Mouse (Mus musculus): ENCODE measurements at regions not wholly inside any gene's neighbourhood (a gene's known extent, or its start where the extent isn't known, plus 50 kb on each side); places are given as distances from the start of the nearest gene placed in this dataset.

DNA sequence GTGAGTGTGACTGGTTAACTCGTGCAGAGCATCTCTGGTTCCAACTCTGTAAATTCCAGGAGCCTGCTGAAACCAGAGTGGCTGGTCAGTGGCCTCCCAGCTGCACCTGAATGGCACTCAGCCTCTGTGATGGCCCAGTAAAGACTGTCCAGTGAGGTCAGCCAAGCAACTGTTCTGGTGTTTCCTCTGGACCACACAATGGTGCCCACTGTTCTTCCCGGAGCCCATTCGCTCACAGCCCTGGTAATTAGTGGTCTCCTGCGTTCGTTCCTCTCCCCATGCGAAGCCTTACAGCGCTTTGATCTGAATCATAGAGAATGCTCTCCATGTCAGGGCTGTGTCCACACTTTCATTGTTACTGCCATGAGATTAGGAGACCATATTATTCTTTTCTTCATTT is 75.5 kb downstream of the Enkur start:
- H3K36me3 ChIP-seq (ENCODE audit: poor library complexity, severe bottlenecking): no peaks in the 10 kb centered on the region
- H3K27me3 ChIP-seq: no peaks in the 10 kb centered on the region
- 35% methylated on average over 7 of the region's 7 CpGs for WGBS
- no peak overlapping the region for H3K27ac ChIP-seq
- H3K4me3 ChIP-seq: no peak overlapping the region
- no peak overlapping the region for H3K4me2 ChIP-seq
- H3K4me1 ChIP-seq: no peaks in the 10 kb centered on the region
- H3K9me3 ChIP-seq (replicated peaks): no peaks in the 10 kb centered on the region
- ATAC-seq: no peak
- no peak overlapping the region for H3K9ac ChIP-seq

DNA sequence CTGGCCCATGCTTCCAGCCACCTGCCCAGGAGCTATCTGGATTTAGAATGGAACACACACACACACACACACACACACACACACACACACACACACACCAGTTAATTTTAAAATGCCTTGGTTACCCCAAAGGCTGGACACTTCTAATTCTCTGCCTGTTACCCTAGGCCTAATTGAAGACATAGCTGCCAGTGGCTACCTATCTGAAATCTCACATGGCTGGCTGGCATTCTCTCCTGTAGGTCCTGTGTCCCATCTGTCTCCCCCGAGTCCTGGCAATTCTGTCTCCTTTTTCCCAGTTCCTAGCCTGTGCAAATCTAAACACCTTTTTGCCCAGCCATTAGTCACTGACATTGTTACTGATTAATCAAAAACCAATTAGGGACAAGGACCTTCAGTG is 78.6 kb downstream of the Enkur start:
- no peaks in the 10 kb centered on the region for H3K9me3 ChIP-seq (replicated peaks)
- H3K4me1 ChIP-seq: no peaks in the 10 kb centered on the region
- ATAC-seq: no peak
- WGBS: 61% methylated on average over 1 of the region's 1 CpGs
- H3K27ac ChIP-seq: no peak overlapping the region
- H3K9ac ChIP-seq: no peak overlapping the region
- no peak overlapping the region for H3K4me3 ChIP-seq
- no peak overlapping the region for H3K4me2 ChIP-seq
- H3K27me3 ChIP-seq: no peaks in the 10 kb centered on the region
- H3K36me3 ChIP-seq (ENCODE audit: poor library complexity, severe bottlenecking): no peaks in the 10 kb centered on the region

DNA sequence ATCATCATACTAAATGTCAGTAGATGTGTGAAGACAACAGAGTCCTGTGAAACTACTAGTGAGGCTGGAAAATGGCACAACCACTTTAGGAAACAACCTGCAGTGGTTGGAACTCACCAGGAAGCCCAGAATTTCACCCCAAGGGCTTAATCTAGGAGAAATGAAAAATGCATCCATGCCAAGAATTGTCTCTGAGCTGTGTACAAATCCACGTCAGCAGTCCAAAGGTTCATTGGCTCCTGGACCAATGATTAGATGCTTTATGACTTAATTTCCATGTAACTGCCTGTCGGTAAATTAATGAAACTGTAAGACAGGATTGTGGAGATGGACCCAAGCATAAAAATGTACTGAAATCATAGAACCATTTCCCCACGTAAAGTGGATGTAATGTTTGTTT is 82.7 kb downstream of the Enkur start:
- WGBS: 87% methylated on average over 3 of the region's 3 CpGs

DNA sequence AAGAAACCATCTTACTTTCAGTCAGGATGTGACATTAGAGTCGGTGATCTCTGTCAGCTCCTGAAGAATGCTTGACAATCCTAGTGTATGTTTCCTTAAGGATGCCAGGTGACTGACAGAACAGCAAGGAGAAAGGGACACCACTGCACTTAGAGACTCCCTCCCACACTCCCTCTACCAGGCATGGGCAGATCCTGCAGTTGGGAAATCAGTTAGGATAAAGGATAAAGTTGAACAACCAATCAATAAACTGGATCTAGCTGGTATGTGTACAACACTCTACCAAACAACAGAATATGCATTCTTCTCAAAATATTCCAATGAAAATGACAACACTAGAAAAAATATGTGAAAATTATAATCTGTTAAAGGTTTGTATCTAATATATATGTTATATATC is 83.5 kb downstream of the Enkur start:
- no peak for ATAC-seq
- H3K4me1 ChIP-seq: no peaks in the 10 kb centered on the region
- 93% methylated on average over 1 of the region's 1 CpGs for WGBS

More for the DNA sequence above, 82.7 kb downstream of the Enkur start:
- Histone ChIP-seq H3K36me3 (ENCODE audit: poor library complexity, severe bottlenecking) (no peaks in the 10 kb centered on the region), H3K4me1 (no peaks in the 10 kb centered on the region), H3K4me2 (no peak overlapping the region), H3K9ac (no peak overlapping the region), H3K9me3 (replicated peaks) (no peaks in the 10 kb centered on the region), H3K4me3 (no peak overlapping the region), H3K27me3 (no peaks in the 10 kb centered on the region), H3K27ac (no peak overlapping the region)
- ATAC-seq: no peak

DNA sequence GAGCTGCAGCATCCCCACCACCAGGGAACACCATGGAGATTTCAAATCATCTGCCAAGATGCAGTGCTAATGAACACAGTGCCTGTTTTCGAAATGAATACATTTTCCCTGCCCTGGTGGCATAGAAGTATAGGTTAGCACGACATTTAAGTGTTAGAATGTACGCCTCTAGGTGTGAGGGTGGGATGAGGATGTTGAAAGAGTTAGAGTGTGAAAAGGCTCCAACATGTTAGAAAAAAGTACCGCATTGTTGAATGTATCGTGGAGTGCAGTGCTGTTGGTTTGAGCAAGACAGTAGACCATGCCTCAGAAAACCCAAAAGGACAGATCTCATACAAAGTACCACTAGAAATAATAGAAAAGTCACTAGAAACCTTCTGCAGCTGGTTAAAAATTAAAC is 88.3 kb downstream of the Enkur start:
- Histone ChIP-seq H3K4me1 (0 out of 2 replicates have a peak, but pooled peaks cover 3% of the 10 kb centered on the region), H3K4me2 (no peak overlapping the region), H3K27me3 (no peaks in the 10 kb centered on the region), H3K36me3 (ENCODE audit: poor library complexity, severe bottlenecking) (no peaks in the 10 kb centered on the region), H3K9ac (no peak overlapping the region), H3K9me3 (replicated peaks) (no peaks in the 10 kb centered on the region), H3K4me3 (no peak overlapping the region), H3K27ac (no peak overlapping the region)
- WGBS: 81% methylated on average over 5 of the region's 5 CpGs
- no peak for ATAC-seq

More for the DNA sequence above, 83.5 kb downstream of the Enkur start:
- no peak overlapping the region for H3K27ac ChIP-seq
- no peak overlapping the region for H3K4me2 ChIP-seq
- H3K9me3 ChIP-seq (replicated peaks): no peaks in the 10 kb centered on the region
- H3K27me3 ChIP-seq: no peaks in the 10 kb centered on the region
- no peaks in the 10 kb centered on the region for H3K36me3 ChIP-seq (ENCODE audit: poor library complexity, severe bottlenecking)
- H3K4me3 ChIP-seq: no peak overlapping the region
- H3K9ac ChIP-seq: no peak overlapping the region

DNA sequence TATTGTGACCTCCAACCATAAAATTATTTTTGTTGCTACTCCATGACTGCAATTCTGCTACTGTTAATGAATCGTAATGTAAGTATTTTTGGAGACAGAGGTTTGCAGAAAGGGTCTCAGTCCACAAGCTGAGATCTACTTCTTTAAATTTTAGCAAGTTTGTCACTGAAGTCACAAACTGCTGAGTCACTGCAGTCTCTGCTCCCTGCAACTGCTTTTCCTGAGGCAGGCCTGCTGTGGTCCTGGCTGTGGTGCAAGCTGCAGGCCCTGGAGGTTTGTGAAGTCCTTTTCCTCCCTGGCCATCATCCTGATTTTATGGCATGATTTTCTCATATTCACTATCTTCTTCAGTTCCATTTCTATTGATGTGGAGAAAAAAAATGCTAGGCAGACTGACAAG is 93.6 kb downstream of the Enkur start:
- Histone ChIP-seq H3K36me3 (ENCODE audit: poor library complexity, severe bottlenecking) (no peaks in the 10 kb centered on the region), H3K4me3 (no peak overlapping the region), H3K27me3 (no peaks in the 10 kb centered on the region), H3K4me2 (no peak overlapping the region), H3K27ac (no peak overlapping the region), H3K9me3 (replicated peaks) (no peaks in the 10 kb centered on the region), H3K9ac (no peak overlapping the region), H3K4me1 (0 out of 2 replicates have a peak, but pooled peaks cover 3% of the 10 kb centered on the region)
- no peak for ATAC-seq
- 96% methylated on average over 1 of the region's 1 CpGs for WGBS

DNA sequence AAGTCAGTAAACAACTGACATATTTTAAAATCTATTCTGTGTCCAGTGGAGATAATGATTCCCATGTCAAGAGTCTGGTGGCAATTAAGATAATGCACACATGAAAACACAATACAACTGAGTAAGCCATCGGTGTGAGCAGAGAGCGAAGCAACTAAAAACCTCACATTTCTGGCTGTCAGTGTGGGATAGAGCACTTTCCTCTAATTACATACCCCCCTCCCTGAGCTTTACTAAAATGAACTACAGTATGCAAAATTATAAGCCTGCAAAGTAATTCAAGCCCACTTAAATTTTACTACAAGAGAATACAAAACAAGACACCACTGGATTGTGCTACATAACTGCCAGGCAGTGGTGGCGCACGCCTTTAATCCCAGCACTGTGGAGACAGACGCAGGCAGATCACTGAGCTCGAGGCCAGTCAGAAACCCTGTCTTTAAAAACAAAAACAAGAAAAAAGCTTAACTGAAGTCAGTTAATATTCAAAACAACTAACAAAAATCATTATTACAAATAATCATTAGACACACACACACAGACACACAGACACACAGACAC is 104.8 kb downstream of the Enkur start:
- Histone ChIP-seq H3K4me2 (no peak overlapping the region), H3K4me1 (peaks cover 5% of the 10 kb centered on the region), H3K4me3 (no peak overlapping the region), H3K27ac (no peak overlapping the region), H3K36me3 (ENCODE audit: poor library complexity, severe bottlenecking) (no peaks in the 10 kb centered on the region), H3K9ac (no peak overlapping the region), H3K27me3 (no peaks in the 10 kb centered on the region), H3K9me3 (replicated peaks) (no peaks in the 10 kb centered on the region)
- peak; percentile 72 for ATAC-seq
- 48% methylated on average over 6 of the region's 6 CpGs for WGBS

DNA sequence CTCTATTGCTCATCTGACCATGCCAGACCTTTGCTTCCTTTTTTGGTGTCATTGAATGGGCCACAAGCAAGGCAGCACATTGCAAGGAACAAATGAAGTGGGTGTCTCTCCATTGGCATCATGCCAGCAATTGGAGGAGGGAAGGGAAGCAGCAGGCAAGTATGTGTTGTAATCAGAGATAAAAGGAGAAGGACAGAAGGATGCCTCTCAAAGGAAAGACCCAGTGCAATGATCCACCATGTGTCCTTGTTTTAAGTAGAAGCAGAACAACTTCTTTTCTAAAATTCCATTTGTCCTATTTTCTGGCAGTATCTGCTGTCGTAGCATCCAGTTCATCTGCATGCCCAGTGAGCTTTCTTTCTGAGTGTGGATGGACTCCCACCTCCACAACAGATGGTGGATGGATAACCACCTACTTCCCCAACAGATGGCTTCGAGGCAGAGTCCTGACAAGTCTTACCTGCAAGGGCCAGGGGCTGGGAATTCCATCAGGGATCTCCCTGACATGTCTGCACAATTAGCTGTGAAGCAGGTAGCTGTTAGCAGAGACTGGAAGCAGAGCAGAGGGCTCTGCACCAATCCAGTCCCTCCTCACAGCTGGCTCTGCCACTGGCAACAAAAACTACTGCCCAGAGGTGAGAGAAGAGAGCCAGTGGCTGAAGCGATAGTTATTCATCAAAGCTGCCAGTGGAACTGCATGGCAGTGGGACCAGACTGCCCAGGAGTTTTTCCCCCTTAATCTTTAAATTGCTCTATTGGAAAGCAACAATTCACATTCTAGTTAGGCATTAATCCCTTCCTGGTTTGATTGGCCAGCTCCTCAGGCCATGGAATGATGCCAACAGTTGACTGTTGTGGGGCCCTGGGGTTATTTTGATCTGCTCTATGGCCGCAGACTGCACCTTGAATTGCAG is 113.8 kb downstream of the Enkur start:
- no peak overlapping the region for H3K4me2 ChIP-seq
- WGBS: 37% methylated on average over 4 of the region's 4 CpGs
- H3K36me3 ChIP-seq (ENCODE audit: poor library complexity, severe bottlenecking): no peaks in the 10 kb centered on the region
- peak; percentile 51 for ATAC-seq
- H3K9ac ChIP-seq: no peak overlapping the region
- no peak overlapping the region for H3K27ac ChIP-seq
- H3K9me3 ChIP-seq (replicated peaks): no peaks in the 10 kb centered on the region
- H3K27me3 ChIP-seq: no peaks in the 10 kb centered on the region
- peaks cover 13% of the 10 kb centered on the region for H3K4me1 ChIP-seq
- no peak overlapping the region for H3K4me3 ChIP-seq

DNA sequence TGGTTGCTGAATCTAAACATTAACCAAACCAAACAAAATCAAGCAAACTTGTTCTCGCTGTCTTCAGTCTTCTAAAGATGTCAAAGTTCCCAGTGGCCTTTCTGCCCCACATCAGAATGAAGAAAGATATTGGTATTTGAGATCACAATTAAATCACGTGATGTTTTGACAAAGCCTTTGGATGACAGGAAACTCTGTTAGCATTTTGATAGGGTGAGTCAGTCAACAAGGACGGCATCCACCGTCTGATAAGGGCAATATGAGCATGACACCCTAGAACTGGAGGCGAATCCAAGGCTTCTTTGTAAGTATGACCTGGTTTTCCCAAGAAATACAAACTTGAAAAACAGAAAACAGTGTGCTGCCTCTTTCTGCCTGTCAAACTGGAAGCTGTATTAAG is 116.8 kb upstream of the Arhgap21 start:
- Histone ChIP-seq H3K9me3 (replicated peaks) (no peaks in the 10 kb centered on the region), H3K4me3 (no peak overlapping the region), H3K9ac (no peak overlapping the region), H3K36me3 (ENCODE audit: poor library complexity, severe bottlenecking) (no peaks in the 10 kb centered on the region), H3K27me3 (no peaks in the 10 kb centered on the region), H3K4me1 (no peaks in the 10 kb centered on the region), H3K4me2 (no peak overlapping the region), H3K27ac (no peak overlapping the region)
- WGBS: 86% methylated on average over 5 of the region's 5 CpGs
- no peak for ATAC-seq

DNA sequence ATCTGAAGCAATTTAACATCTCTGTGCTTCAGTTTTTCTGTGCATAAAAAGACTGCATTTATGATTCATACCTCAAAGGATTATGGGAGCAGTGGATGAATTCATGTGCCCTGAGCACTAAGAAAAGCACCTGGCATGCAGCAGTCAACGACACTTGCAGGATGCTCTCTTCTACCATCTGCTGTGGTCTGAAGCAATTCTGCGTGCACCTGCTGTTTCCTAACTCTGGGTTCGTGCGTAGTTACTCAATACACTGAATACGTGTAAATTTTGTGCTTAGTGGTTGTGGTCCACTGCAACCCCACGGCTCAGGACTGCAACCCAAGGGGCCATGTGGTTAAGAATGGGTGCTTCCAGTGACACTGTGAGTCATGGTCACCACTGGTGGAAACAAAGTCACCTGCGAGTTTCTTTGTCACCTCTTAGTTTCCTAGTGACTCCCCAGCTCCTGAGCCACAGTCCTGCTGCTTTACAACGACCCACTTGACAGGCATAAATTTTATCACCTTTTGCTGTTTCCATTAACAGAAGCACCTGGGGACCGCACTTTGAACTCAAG is 98.7 kb upstream of the Arhgap21 start:
- Histone ChIP-seq H3K9ac (no peak overlapping the region), H3K9me3 (replicated peaks) (no peaks in the 10 kb centered on the region), H3K4me2 (no peak overlapping the region), H3K36me3 (ENCODE audit: poor library complexity, severe bottlenecking) (no peaks in the 10 kb centered on the region), H3K27me3 (no peaks in the 10 kb centered on the region), H3K4me1 (no peaks in the 10 kb centered on the region), H3K27ac (no peak overlapping the region), H3K4me3 (no peak overlapping the region)
- WGBS: 91% methylated on average over 9 of the region's 9 CpGs
- ATAC-seq: no peak

DNA sequence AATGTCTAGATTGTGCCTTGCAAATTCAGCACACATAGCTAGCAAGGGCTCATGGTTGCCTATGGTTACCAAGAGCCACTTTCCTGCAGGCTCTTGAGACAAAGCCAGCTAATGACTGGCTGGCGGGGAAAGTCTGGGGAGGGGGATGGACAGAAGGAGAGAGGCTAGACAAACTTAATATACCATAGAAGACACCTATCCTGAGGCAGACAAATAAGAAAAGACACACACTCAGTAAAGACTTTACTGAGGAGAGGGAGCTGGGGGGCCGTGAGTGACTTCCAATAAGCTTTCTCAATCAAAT is 91.6 kb upstream of the Arhgap21 start:
- Histone ChIP-seq H3K9me3 (replicated peaks) (0 out of 2 replicates have a peak, but pooled peaks cover 3% of the 10 kb centered on the region), H3K27ac (peak overlapping the region; percentile 84), H3K4me2 (peak overlapping the region; percentile 34), H3K36me3 (ENCODE audit: poor library complexity, severe bottlenecking) (no peaks in the 10 kb centered on the region), H3K27me3 (no peaks in the 10 kb centered on the region), H3K9ac (0 out of 2 replicates have a peak overlapping the region, but pooled peaks have one; percentile 17), H3K4me1 (peaks cover 40% of the 10 kb centered on the region), H3K4me3 (no peak overlapping the region)
- WGBS: 24% methylated on average over 2 of the region's 2 CpGs
- peak; percentile 90 for ATAC-seq

DNA sequence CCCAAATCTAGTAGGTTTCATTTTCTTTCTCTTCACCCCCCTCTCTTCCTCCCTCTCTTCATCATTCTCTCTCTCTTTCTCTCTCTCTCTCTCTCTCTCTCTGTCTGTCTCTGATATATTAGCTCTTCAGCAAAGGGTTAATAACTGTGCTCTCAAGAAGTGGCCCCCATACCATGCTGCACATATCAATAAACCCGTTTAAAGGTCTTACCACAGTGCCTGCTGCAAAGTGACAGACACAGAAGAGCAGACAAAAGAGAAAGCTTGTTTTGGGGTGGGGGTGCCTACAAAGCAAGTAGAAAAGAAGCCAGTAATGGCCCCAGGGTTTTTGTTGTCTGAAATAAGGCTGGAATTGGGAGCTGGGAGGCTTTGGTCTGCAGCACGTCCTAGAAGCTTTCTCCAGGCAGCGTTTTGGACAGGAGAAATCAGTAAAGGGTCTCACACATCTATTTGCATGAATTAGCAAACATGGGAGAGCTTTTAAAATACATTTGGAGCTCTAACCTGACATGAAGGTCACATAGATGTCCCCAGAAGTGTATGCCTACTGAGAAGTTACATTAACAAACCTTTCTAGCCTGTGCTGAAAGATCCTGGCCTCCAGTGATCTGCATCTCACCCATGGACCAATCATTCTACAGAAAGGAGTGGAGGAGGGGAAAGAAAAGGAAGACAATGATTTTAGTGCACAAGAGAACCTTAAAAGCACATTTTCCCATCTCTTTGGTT is 91.1 kb upstream of the Arhgap21 start:
- WGBS: 6% methylated on average over 3 of the region's 3 CpGs
- ATAC-seq: peak; percentile 67
- Histone ChIP-seq H3K36me3 (ENCODE audit: poor library complexity, severe bottlenecking) (no peaks in the 10 kb centered on the region), H3K9ac (0 out of 2 replicates have a peak overlapping the region, but pooled peaks have one; percentile 17), H3K4me1 (peaks cover 40% of the 10 kb centered on the region), H3K4me2 (peak overlapping the region; percentile 34), H3K4me3 (no peak overlapping the region), H3K27ac (peak overlapping the region; percentile 84), H3K27me3 (no peaks in the 10 kb centered on the region), H3K9me3 (replicated peaks) (0 out of 2 replicates have a peak, but pooled peaks cover 3% of the 10 kb centered on the region)
